Mouse (Mus musculus) kidney, embryonic 14.5 days (tissue): ENCODE measurements around the gene Rcor1. TPM values are rescaled to one million over a fixed set of nuclear protein-coding genes. Genes with fewer than 3 reads are reported as not detected.

Experiments
- ATAC-seq: fragments of 200-750 bp; cut with Nextera tagmentation; 2 replicates; pipeline ENCODE4 v1.8.0; 2017; ENCODE audit warnings: moderate number of reproducible peaks, mild to moderate bottlenecking, moderate TSS enrichment, moderate library complexity; ENCODE audit not compliant: low FRiP score, low TSS enrichment
- H3K27ac ChIP-seq: fragments of 300-500 bp; sonication (generic); 2 replicates; pipeline ENCODE4 v1.5.1; 2014; ENCODE audit warnings: low read depth, mild to moderate bottlenecking, low read length, moderate library complexity, mixed read lengths
- H3K27me3 ChIP-seq: fragments of 300-500 bp; sonication (generic); 2 replicates; pipeline ENCODE4 v1.6.1; 2014; ENCODE audit warnings: mild to moderate bottlenecking, low read length; ENCODE audit not compliant: control insufficient read depth, insufficient read depth
- H3K36me3 ChIP-seq: fragments of 300-500 bp; sonication (generic); 2 replicates; pipeline ENCODE4 v1.6.1; 2014; ENCODE audit warnings: low read length, mixed read lengths; ENCODE audit not compliant: control insufficient read depth, insufficient read depth
- H3K4me1 ChIP-seq: fragments of 300-500 bp; sonication (generic); 2 replicates; pipeline ENCODE4 v1.6.1; 2014; ENCODE audit warnings: low read length, mixed read lengths; ENCODE audit not compliant: control insufficient read depth, insufficient read depth
- H3K4me2 ChIP-seq: fragments of 300-500 bp; sonication (generic); replicated peaks from 2 replicates; pipeline ENCODE4 v1.6.1; 2014; ENCODE audit warnings: low read depth, mild to moderate bottlenecking, low read length
- H3K4me3 ChIP-seq: fragments of 300-500 bp; sonication (generic); 2 replicates; pipeline ENCODE4 v1.5.1; 2014; ENCODE audit warnings: mild to moderate bottlenecking, low read length
- H3K9ac ChIP-seq: fragments of 300-500 bp; sonication (generic); 2 replicates; pipeline ENCODE4 v1.6.1; 2014; ENCODE audit warnings: low read depth, mild to moderate bottlenecking, low read length, moderate library complexity
- H3K9me3 ChIP-seq: fragments of 300-500 bp; sonication (generic); 2 replicates; pipeline ENCODE4 v1.6.1; 2016; ENCODE audit warnings: low read length; ENCODE audit not compliant: control insufficient read depth
- WGBS: fragments of 180-500 bp; shearing (Covaris S2); extraction: QIAGEN DNeasy Blood & Tissue Kit; methylation state at CpG from one replicate; pipeline ENCODE4 v1.1.7; 2014; 5-methylcytosine and 5-hydroxymethylcytosine counted together
- polyA plus RNA-seq: library from polyadenylated mRNA; unstranded; fragments of >200 nt; fragmentation: Nextera tagmentation; extraction: Ambion mirVana; gene quantifications from 2 replicates; pipeline ENCODE4 v1.2.1, GENCODE M21; 2014

Gene Rcor1
- polyA plus RNA-seq, 1 experiment from 2014 or later: 17.4 TPM

DNA sequence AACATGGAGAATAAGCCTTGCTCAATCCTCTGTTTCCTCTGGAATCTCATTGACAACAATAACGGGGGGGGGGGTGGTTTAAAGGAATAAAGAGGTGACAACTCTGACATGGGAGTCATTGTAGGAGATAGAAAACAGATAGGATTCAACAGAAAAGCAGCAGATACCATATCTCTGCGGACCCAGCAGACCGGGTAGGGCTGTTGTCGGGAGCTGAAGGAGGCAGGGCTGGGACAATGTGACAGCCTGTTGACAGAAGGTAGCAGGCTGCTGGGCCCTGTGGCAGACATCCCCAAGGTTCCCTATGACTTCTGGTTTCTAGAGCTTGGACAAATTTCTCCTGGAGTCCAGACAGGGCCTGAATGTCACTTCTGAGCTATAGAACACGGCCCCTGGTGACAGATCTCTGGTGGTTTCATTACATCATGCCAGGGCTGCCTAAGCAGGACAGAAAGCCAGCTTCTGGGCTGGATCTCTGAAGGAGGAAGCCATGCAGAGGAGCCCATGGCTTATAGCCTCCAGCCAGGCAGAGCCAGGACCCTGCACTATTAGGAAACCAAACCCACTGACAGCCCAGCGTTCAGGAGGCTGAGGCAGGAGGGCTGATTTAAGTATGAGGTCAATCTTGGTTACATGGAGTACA is 29.4 kb upstream of the Rcor1 start:
- H3K27me3 ChIP-seq: no peaks in the 10 kb centered on the region
- H3K27ac ChIP-seq: no peak overlapping the region
- no peaks in the 10 kb centered on the region for H3K36me3 ChIP-seq
- WGBS: 75% methylated on average over 6 of the region's 6 CpGs
- H3K4me1 ChIP-seq: peaks cover 19% of the 10 kb centered on the region; the same call in 1 of the 2 replicates
- no peak overlapping the region for H3K4me2 ChIP-seq
- H3K9ac ChIP-seq: no peak overlapping the region
- no peak overlapping the region for H3K4me3 ChIP-seq
- no peak for ATAC-seq
- peaks cover 4% of the 10 kb centered on the region; the same call in 1 of the 2 replicates for H3K9me3 ChIP-seq

- ATAC-seq: no peak
- Histone ChIP-seq H3K27me3 (no peaks in the 10 kb centered on the region), H3K9ac (no peak overlapping the region), H3K9me3 (peaks cover 4% of the 10 kb centered on the region; the same call in 1 of the 2 replicates), H3K4me3 (no peak overlapping the region), H3K36me3 (no peaks in the 10 kb centered on the region), H3K4me1 (no peaks in the 10 kb centered on the region), H3K4me2 (no peak overlapping the region), H3K27ac (no peak overlapping the region)
- WGBS: 81% methylated on average over 3 of the region's 3 CpGs
These were observed 22.3 kb upstream of the Rcor1 start for GRCm38 (mm10) chr12:111016807-111017206.

DNA sequence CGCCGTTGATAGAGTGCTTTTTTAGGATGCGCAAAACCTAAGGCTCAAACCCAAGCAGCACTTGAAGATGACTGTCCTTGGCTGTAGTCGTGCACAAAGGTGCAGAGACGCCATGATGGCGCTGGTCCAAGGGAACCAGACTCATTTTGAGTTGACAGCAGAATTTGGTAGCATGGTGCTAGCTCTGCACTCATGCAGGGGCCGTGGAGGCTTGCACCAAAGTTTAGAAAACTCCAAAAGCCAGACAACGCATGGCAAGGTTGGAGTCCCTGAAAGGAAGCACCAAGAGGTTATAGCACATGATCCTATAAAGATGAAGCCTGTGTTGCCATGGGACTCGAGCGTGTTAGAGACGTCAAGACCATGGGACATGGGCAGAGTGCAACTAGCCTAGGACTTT is 21.1 kb upstream of the Rcor1 start:
- no peak for ATAC-seq
- WGBS: 92% methylated on average over 11 of the region's 11 CpGs
- H3K4me2 ChIP-seq: no peak overlapping the region

GRCm38 (mm10) chr12:111019086-111019485 is 20.1 kb upstream of the Rcor1 start:
- H3K4me2 ChIP-seq: no peak overlapping the region
- 88% methylated on average over 2 of the region's 2 CpGs for WGBS
- no peak overlapping the region for H3K9ac ChIP-seq
- no peak overlapping the region for H3K27ac ChIP-seq
- no peaks in the 10 kb centered on the region for H3K36me3 ChIP-seq
- no peak overlapping the region for H3K4me3 ChIP-seq
- no peaks in the 10 kb centered on the region for H3K27me3 ChIP-seq
- no peaks in the 10 kb centered on the region for H3K4me1 ChIP-seq
- no peaks in the 10 kb centered on the region for H3K9me3 ChIP-seq
- no peak for ATAC-seq

More for the DNA sequence above, 21.1 kb upstream of the Rcor1 start:
- Histone ChIP-seq H3K27me3 (no peaks in the 10 kb centered on the region), H3K9me3 (no peaks in the 10 kb centered on the region), H3K9ac (no peak overlapping the region), H3K36me3 (no peaks in the 10 kb centered on the region), H3K27ac (no peak overlapping the region), H3K4me1 (no peaks in the 10 kb centered on the region), H3K4me3 (no peak overlapping the region)

- Histone ChIP-seq H3K4me1 (no peaks in the 10 kb centered on the region), H3K9me3 (no peaks in the 10 kb centered on the region), H3K36me3 (no peaks in the 10 kb centered on the region), H3K4me3 (no peak overlapping the region), H3K9ac (no peak overlapping the region), H3K27me3 (no peaks in the 10 kb centered on the region), H3K27ac (no peak overlapping the region), H3K4me2 (no peak overlapping the region)
- no peak for ATAC-seq
- WGBS: 20% methylated on average over 1 of the region's 1 CpGs
These were observed 18.0 kb upstream of the Rcor1 start for GRCm38 (mm10) chr12:111021138-111021537.

DNA sequence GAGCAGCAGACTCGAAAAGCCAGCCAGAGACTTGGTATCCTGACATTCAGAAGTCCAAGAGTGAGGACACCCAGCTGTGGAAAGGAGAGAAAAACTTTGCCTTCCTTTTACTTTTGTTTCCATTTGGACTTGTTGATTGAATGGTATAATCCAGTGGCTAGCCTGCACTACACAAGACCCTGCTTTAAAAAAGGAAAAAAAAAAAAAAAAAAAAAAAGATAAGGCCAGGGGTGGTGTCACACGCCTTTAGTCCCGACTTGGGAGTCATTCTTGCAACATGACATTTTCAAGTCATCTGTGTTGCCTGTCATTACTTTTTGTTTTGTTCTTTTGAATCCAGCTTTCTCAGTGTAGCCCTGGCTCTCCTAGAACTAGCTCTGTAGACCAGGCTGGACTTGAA is 17.6 kb upstream of the Rcor1 start:
- Histone ChIP-seq H3K27ac (no peak overlapping the region), H3K9me3 (no peaks in the 10 kb centered on the region), H3K36me3 (no peaks in the 10 kb centered on the region), H3K27me3 (no peaks in the 10 kb centered on the region), H3K4me1 (no peaks in the 10 kb centered on the region), H3K4me3 (no peak overlapping the region), H3K9ac (no peak overlapping the region), H3K4me2 (no peak overlapping the region)
- 60% methylated on average over 3 of the region's 3 CpGs for WGBS
- ATAC-seq: no peak

- Histone ChIP-seq H3K4me2 (no peak overlapping the region), H3K9ac (no peak overlapping the region), H3K36me3 (no peaks in the 10 kb centered on the region), H3K9me3 (no peaks in the 10 kb centered on the region), H3K27me3 (no peaks in the 10 kb centered on the region), H3K4me3 (no peak overlapping the region), H3K27ac (no peak overlapping the region), H3K4me1 (no peaks in the 10 kb centered on the region)
- 56% methylated on average over 19 of the region's 19 CpGs for WGBS
- ATAC-seq: no peak; the same call in 1 of the 2 replicates
These were observed 10.7 kb upstream of the Rcor1 start for GRCm38 (mm10) chr12:111028176-111029167.

DNA sequence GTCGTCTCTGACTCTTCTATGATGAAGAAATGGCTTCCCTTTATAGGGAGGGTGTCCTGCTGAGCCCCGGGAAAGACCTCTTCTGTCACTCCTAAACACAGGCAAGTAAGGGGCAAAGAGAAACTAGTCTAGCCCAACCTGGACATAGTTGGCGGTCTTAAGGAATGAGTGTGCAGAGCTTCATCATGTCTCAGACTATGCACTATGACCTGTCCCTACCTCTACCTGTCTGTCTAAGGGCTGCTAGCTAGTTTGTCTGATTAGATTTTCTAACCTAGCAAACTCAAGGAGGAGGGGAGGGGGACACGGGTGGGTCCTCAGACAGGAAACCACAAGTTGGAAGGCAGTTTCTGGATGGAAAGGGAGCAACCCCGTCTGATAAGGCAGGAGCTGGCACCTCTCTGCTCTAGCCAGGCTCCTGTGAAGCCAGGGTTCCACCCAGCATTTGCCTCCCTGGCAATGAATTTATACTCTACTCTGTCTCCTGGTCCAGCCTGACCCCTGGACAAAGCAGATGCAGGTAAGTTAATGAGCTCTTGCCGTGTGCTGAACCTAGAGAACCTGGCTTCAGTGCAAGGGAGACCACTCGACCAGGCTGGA is 9.8 kb upstream of the Rcor1 start:
- H3K9me3 ChIP-seq: no peaks in the 10 kb centered on the region
- no peak overlapping the region for H3K4me3 ChIP-seq
- H3K27ac ChIP-seq: no peak overlapping the region
- H3K36me3 ChIP-seq: no peaks in the 10 kb centered on the region
- no peaks in the 10 kb centered on the region for H3K27me3 ChIP-seq
- 73% methylated on average over 7 of the region's 7 CpGs for WGBS
- no peaks in the 10 kb centered on the region for H3K4me1 ChIP-seq
- no peak overlapping the region for H3K9ac ChIP-seq
- no peak for ATAC-seq
- no peak overlapping the region for H3K4me2 ChIP-seq
